Mouse (Mus musculus) bone marrow macrophage, adult 2 months (primary cell): Measurements from ENCODE around the gene Ptk6.

Source experiments
- CTCF ChIP-seq: IDR thresholded peaks from 2 replicates; pipeline ENCODE4 v1.5.1; 2012; ENCODE audit warnings: low read depth, mild to moderate bottlenecking, low read length, moderate library complexity
- POLR2A ChIP-seq: IDR thresholded peaks from 2 replicates; pipeline ENCODE4 v1.6.1; 2012; ENCODE audit warnings: mild to moderate bottlenecking, low read depth, low read length, borderline replicate concordance

DNA sequence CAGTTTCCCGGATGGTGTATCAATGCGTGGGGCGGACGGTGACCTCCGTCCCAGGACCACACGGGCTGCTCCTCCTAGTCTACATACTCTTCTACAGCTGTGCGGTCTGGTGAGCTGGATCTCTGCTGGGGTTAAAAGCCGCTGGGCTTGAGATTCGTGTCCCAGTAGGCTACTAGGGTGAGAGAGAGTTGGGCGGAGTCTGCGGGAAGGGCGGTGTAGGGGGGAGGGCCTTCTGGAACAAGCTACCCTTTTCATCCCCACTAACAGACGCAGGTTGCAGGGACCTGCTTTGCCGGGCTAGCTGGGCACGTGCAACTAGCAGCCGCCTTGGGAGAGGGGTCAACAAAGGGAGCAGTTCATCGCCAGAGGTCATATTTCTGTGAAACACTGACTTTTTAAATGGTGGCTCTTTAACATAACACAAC, 10.4 kb upstream of the Ptk6 start, which contains the start of gene Srms:
- TF ChIP-seq CTCF (no peak), POLR2A (no peak)
